Mouse (Mus musculus) right cerebral cortex, postnatal 4 days (tissue): ENCODE data around the gene C1qtnf1.
A peak's percentile ranks its signal among the peaks of the same experiment; 100 is the strongest.

Experiments
- DNase-seq: peaks from one replicate; pipeline ENCODE4 v3.0.0-alpha.2; 2022

Gene C1qtnf1

GRCm38 (mm10) chr11:118438665-118439414 lies 10.8 kb downstream of the C1qtnf1 start:
- DNase-seq: no peak

- DNase-seq: no peak
Observed at GRCm38 (mm10) chr11:118442691-118443090, 14.7 kb downstream of the C1qtnf1 start.

- DNase-seq: peak; percentile 80
Observed at GRCm38 (mm10) chr11:118443201-118443970, 15.4 kb downstream of the C1qtnf1 start.

GRCm38 (mm10) chr11:118445843-118446242 lies 17.8 kb downstream of the C1qtnf1 start:
- peak; percentile 71 for DNase-seq

- no peak for DNase-seq
Observed at GRCm38 (mm10) chr11:118447346-118447745, 19.3 kb downstream of the C1qtnf1 start.

GRCm38 (mm10) chr11:118448385-118448784 lies 20.4 kb downstream of the C1qtnf1 start:
- no peak for DNase-seq

GRCm38 (mm10) chr11:118451211-118451610 lies 23.2 kb downstream of the C1qtnf1 start:
- DNase-seq: no peak

- DNase-seq: no peak
Observed at GRCm38 (mm10) chr11:118452955-118453354, 25.0 kb downstream of the C1qtnf1 start.

GRCm38 (mm10) chr11:118453886-118454671 lies 26.1 kb downstream of the C1qtnf1 start:
- DNase-seq: no peak

GRCm38 (mm10) chr11:118455788-118456187 lies 27.8 kb downstream of the C1qtnf1 start:
- no peak for DNase-seq

GRCm38 (mm10) chr11:118456937-118457336 lies 28.9 kb downstream of the C1qtnf1 start:
- DNase-seq: no peak

GRCm38 (mm10) chr11:118459051-118459450 lies 31.0 kb downstream of the C1qtnf1 start:
- no peak for DNase-seq

- DNase-seq: no peak
Observed at GRCm38 (mm10) chr11:118459536-118459935, 31.5 kb downstream of the C1qtnf1 start.

- no peak for DNase-seq
Observed at GRCm38 (mm10) chr11:118460280-118460679, 32.3 kb downstream of the C1qtnf1 start.

GRCm38 (mm10) chr11:118467441-118468035 lies 39.5 kb downstream of the C1qtnf1 start:
- no peak for DNase-seq

GRCm38 (mm10) chr11:118469509-118470160 lies 41.6 kb downstream of the C1qtnf1 start:
- DNase-seq: no peak

- no peak for DNase-seq
Observed at GRCm38 (mm10) chr11:118470234-118470966, 42.4 kb downstream of the C1qtnf1 start.

GRCm38 (mm10) chr11:118471676-118472075 lies 43.7 kb downstream of the C1qtnf1 start:
- DNase-seq: no peak

GRCm38 (mm10) chr11:118473161-118473560 lies 45.2 kb downstream of the C1qtnf1 start:
- no peak for DNase-seq

GRCm38 (mm10) chr11:118473842-118474500 lies 46.0 kb downstream of the C1qtnf1 start:
- no peak for DNase-seq

GRCm38 (mm10) chr11:118475496-118476083 lies 47.6 kb downstream of the C1qtnf1 start:
- no peak for DNase-seq
